Comparison of ENCODE assay signal across 9 mouse cellular contexts in genomic region chr2:5137500-5138286, GRCm38 (mm10). TPM values are rescaled to one million over a fixed set of nuclear protein-coding genes. Genes with fewer than 3 reads are reported as not detected.
A peak's percentile ranks its signal among the peaks of the same experiment; 100 is the strongest.
DNase-seq lines count a peak whose midpoint lies in the region; ATAC-seq lines count a peak whose summit lies in the region.
"Had no signal": no experiment of that assay in that cellular context is flagged by ENCODE, and none has a peak within 500 bp of the region (broad histone marks: within the 10 kb centered on the region; RNA-seq: fewer than 3 reads in every experiment).

Ccdc3 (plus strand) TSS chr2:5137776.

- H3K9me3 ChIP-seq in liver, embryonic 11.5 days (ENCODE audit: control insufficient read depth, low read length): no peaks in the 10 kb centered on the region
- no peaks in the 10 kb centered on the region for H3K9me3 ChIP-seq in neural tube, embryonic 14.5 days (ENCODE audit: control insufficient read depth, low read length)

- peak; percentile 92 for DNase-seq in heart, adult 11 months
- no peak for DNase-seq in heart, adult 8-10 months (ENCODE audit: low spot score)
- DNase-seq in adrenal gland, postnatal 4 days (ENCODE audit: low spot score in 2 of 2): peak; percentile 4 to 15
- peak in 1 of 2 experiments; percentile 32 for DNase-seq in gastrocnemius, postnatal 4 days (ENCODE audit: low spot score in 2 of 2)
- DNase-seq in kidney, adult 11 months: peak; percentile 7
- peak; percentile 41 for DNase-seq in liver, embryonic 11.5 days (ENCODE audit: low spot score)
- DNase-seq in cerebellum, adult 18-20 months: no peak

- peak within 1 kb of the TSS; percentile 65 for H3K4me2 ChIP-seq in liver, embryonic 11.5 days
- H3K4me2 ChIP-seq in neural tube, embryonic 14.5 days (ENCODE audit: low read depth, low read length): peak within 1 kb of the TSS; percentile 55

- no peak within 1 kb of the TSS for H3K27ac ChIP-seq in liver, embryonic 11.5 days (ENCODE audit: low read depth, low read length)
- no peak within 1 kb of the TSS for H3K27ac ChIP-seq in neural tube, embryonic 14.5 days (ENCODE audit: low read depth, low read length)

- peaks cover 42% of the 10 kb centered on the region for H3K27me3 ChIP-seq in liver, embryonic 11.5 days (replicated peaks; ENCODE audit: control insufficient read depth, insufficient read depth, low read length)
- H3K27me3 ChIP-seq in neural tube, embryonic 14.5 days (ENCODE audit: control insufficient read depth, insufficient read depth, low read length): peaks cover 10% of the 10 kb centered on the region
- H3K27me3 ChIP-seq: CH12.LX had no signal

- no peaks in the 10 kb centered on the region for H3K4me1 ChIP-seq in liver, embryonic 11.5 days (replicated peaks; ENCODE audit: control insufficient read depth, insufficient read depth, low read length)
- 0 out of 2 replicates have a peak, but pooled peaks cover 5% of the 10 kb centered on the region for H3K4me1 ChIP-seq in neural tube, embryonic 14.5 days (ENCODE audit: control insufficient read depth, insufficient read depth, low read length)

- H3K4me3 ChIP-seq in liver, embryonic 11.5 days (ENCODE audit: low read depth, low read length): peak within 1 kb of the TSS; percentile 52
- peak within 1 kb of the TSS; percentile 42 for H3K4me3 ChIP-seq in neural tube, embryonic 14.5 days (ENCODE audit: low read depth, low read length)

- 2% methylated on average over 78 of the region's 78 CpGs for WGBS in liver, embryonic 11.5 days
- WGBS in neural tube, embryonic 14.5 days: 1% methylated on average over 55 of the region's 78 CpGs

- no peaks in the 10 kb centered on the region for H3K36me3 ChIP-seq in liver, embryonic 11.5 days (ENCODE audit: control insufficient read depth, insufficient read depth, low read length)
- no peaks in the 10 kb centered on the region for H3K36me3 ChIP-seq in neural tube, embryonic 14.5 days (ENCODE audit: control insufficient read depth, insufficient read depth, low read length)

- ATAC-seq in liver, embryonic 11.5 days (replicated peaks; ENCODE audit: low FRiP score): no peak
- peak; percentile 75 for ATAC-seq in neural tube, embryonic 14.5 days (ENCODE audit: low read depth)

- H3K9ac ChIP-seq in liver, embryonic 11.5 days (ENCODE audit: low read depth, low read length): peak within 1 kb of the TSS; percentile 35; the same call in 1 of the 2 replicates
- peak within 1 kb of the TSS; percentile 33; the same call in 1 of the 2 replicates for H3K9ac ChIP-seq in neural tube, embryonic 14.5 days (replicated peaks; ENCODE audit: low read depth, low read length)

RNA-seq across cellular contexts. Expression of gene Ccdc3, which starts in this region (rescaled TPM):
- 1 to 10 TPM; 2.2 to 3.2 (median 3.1) TPM for total RNA-seq in heart, adult 8-10 months (2022)
- total RNA-seq in adrenal gland, postnatal 4 days (2021): 10 to 100 TPM; 11.0 to 12.8 TPM
- total RNA-seq in gastrocnemius, postnatal 4 days (2021): 10 to 100 TPM; 10.8 to 11.0 TPM
- polyA plus RNA-seq in liver, embryonic 11.5 days (2014; fragmentation: Nextera tagmentation; extraction: Ambion mirVana): 21.7 and 22.5 TPM in 2 replicates
- polyA plus RNA-seq in neural tube, embryonic 14.5 days (2014; fragmentation: Nextera tagmentation; extraction: Ambion mirVana): 16.9 and 20.0 TPM in 2 replicates
- total RNA-seq: CH12.LX had no signal

Comparison
In these comparisons a context has a peak if more than half of its experiments do, and no peak if none do; other contexts are left out.
1. DNase-seq: peak in heart, adult 11 months (single experiment), adrenal gland, postnatal 4 days (2 of 2), kidney, adult 11 months (single experiment) and liver, embryonic 11.5 days (single experiment); none in heart, adult 8-10 months (single experiment) and cerebellum, adult 18-20 months (0 of 2).